27 mouse cellular contexts compared by ENCODE assay signal in genomic region chr2:113911188-113911587, GRCm38 (mm10).
"Had no signal": no experiment of that assay in that cellular context is flagged by ENCODE, and none has a peak within 500 bp of the region (broad histone marks: within the 10 kb centered on the region; RNA-seq: fewer than 3 reads in every experiment).

No protein-coding gene starts in this region.

- H3K9me3 ChIP-seq: embryonic facial prominence, embryonic 12.5 days; embryonic facial prominence, embryonic 13.5 days; embryonic facial prominence, embryonic 15.5 days; forebrain, embryonic 10.5 days; forebrain, embryonic 12.5 days; forebrain, embryonic 13.5 days; forebrain, embryonic 15.5 days; heart, embryonic 10.5 days had no signal

- H3K4me3 ChIP-seq: embryonic facial prominence, embryonic 12.5 days; embryonic facial prominence, embryonic 13.5 days; embryonic facial prominence, embryonic 15.5 days; erythroblast, embryonic 14.5 days; forebrain, embryonic 10.5 days; forebrain, embryonic 12.5 days; forebrain, embryonic 13.5 days; forebrain, embryonic 15.5 days; gastrocnemius, adult 2 months; heart, adult 2 months; heart, embryonic 10.5 days had no signal

- H3K4me1 ChIP-seq: embryonic facial prominence, embryonic 12.5 days; embryonic facial prominence, embryonic 13.5 days; embryonic facial prominence, embryonic 15.5 days; forebrain, embryonic 12.5 days; forebrain, embryonic 13.5 days; forebrain, embryonic 15.5 days; heart, embryonic 10.5 days had no signal

- DNase-seq: cerebellum, adult 9-10 months; cerebellum, adult 9-11 months; cerebellum, postnatal 10 days; cerebellum, postnatal 14 days; cerebellum, postnatal 25 days; cerebellum, postnatal 36 days; embryo, embryonic 11 days; forebrain, postnatal 0 days; gastrocnemius, adult 2 months; gastrocnemius, postnatal 10 days; gastrocnemius, postnatal 14 days; gastrocnemius, postnatal 25 days; gastrocnemius, postnatal 36 days; heart, adult 11 months; heart, adult 18-20 months; heart, adult 2 months had no signal

- H3K36me3 ChIP-seq: embryonic facial prominence, embryonic 12.5 days; embryonic facial prominence, embryonic 13.5 days; embryonic facial prominence, embryonic 15.5 days; forebrain, embryonic 10.5 days; forebrain, embryonic 12.5 days; forebrain, embryonic 15.5 days; heart, embryonic 10.5 days had no signal

- H3K27me3 ChIP-seq: embryonic facial prominence, embryonic 12.5 days; embryonic facial prominence, embryonic 13.5 days; embryonic facial prominence, embryonic 15.5 days; forebrain, embryonic 12.5 days; forebrain, embryonic 13.5 days; forebrain, embryonic 15.5 days had no signal

- H3K27ac ChIP-seq: embryonic facial prominence, embryonic 12.5 days; embryonic facial prominence, embryonic 13.5 days; embryonic facial prominence, embryonic 15.5 days; forebrain, embryonic 10.5 days; forebrain, embryonic 12.5 days; forebrain, embryonic 13.5 days; forebrain, embryonic 15.5 days; gastrocnemius, adult 2 months; heart, adult 2 months; heart, embryonic 10.5 days had no signal

- ATAC-seq: forebrain, embryonic 13.5 days; forebrain, embryonic 14.5 days; forebrain, embryonic 15.5 days; forebrain, embryonic 16.5 days; forebrain, postnatal 0 days had no signal

- H3K4me2 ChIP-seq: embryonic facial prominence, embryonic 12.5 days; embryonic facial prominence, embryonic 13.5 days; embryonic facial prominence, embryonic 15.5 days; forebrain, embryonic 12.5 days; forebrain, embryonic 13.5 days; forebrain, embryonic 15.5 days had no signal

- H3K9ac ChIP-seq: embryonic facial prominence, embryonic 12.5 days; embryonic facial prominence, embryonic 13.5 days; embryonic facial prominence, embryonic 15.5 days; forebrain, embryonic 12.5 days; forebrain, embryonic 13.5 days; forebrain, embryonic 15.5 days; forebrain, postnatal 0 days had no signal
